26 mouse cellular contexts compared by ENCODE assay signal in genomic region chr2:119988952-119989351, GRCm38 (mm10). TPM values are rescaled to one million over a fixed set of nuclear protein-coding genes. Genes with fewer than 3 reads are reported as not detected.
A peak's percentile ranks its signal among the peaks of the same experiment; 100 is the strongest.
DNase-seq lines count a peak whose midpoint lies in the region; ATAC-seq lines count a peak whose summit lies in the region.
"Had no signal": no experiment of that assay in that cellular context is flagged by ENCODE, and none has a peak within 500 bp of the region (broad histone marks: within the 10 kb centered on the region; RNA-seq: fewer than 3 reads in every experiment).

No protein-coding gene starts in this region.

- DNase-seq in kidney, adult 11 months, result peak; percentile 49
- DNase-seq in kidney, postnatal 10 days, result no peak
- DNase-seq in kidney, postnatal 25 days, result peak; percentile 51 to 71
- no peak for DNase-seq in kidney, postnatal 4 days
- DNase-seq: adrenal gland, adult 2 months; cerebellum, adult 8-10 months; cerebellum, postnatal 25 days; gastrocnemius, postnatal 36 days; heart, adult 2 months; heart, postnatal 10 days; liver, embryonic 13.5 days; lung, adult 18-20 months; lung, postnatal 10 days; thymus, adult 2 months; thymus, postnatal 36 days had no signal

- H3K4me1 ChIP-seq in brown adipose tissue, adult 24 weeks (ENCODE audit: control insufficient read depth, insufficient read depth, insufficient read length, low read length), result 0 out of 2 replicates have a peak, but pooled peaks cover 2% of the 10 kb centered on the region
- H3K4me1 ChIP-seq: forebrain, embryonic 13.5 days; liver, embryonic 13.5 days; midbrain, embryonic 13.5 days had no signal

- H3K27ac ChIP-seq in brown adipose tissue, adult 24 weeks (replicated peaks; ENCODE audit: low read depth, low read length), result peak overlapping the region; percentile 70
- H3K27ac ChIP-seq: forebrain, embryonic 13.5 days; heart, adult 2 months; heart, embryonic 13.5 days; hindbrain, postnatal 0 days; kidney, postnatal 0 days; limb, embryonic 13.5 days; liver, embryonic 13.5 days; midbrain, embryonic 13.5 days; neural tube, embryonic 13.5 days had no signal

- peak; percentile 37 for ATAC-seq in megakaryocyte progenitor cell, adult 5-6 weeks (replicated peaks; ENCODE audit: poor library complexity)
- ATAC-seq in inflammation-experienced regulatory T-cells, adult 6 months, result no peak
- ATAC-seq: activated CD4-positive, CD25-positive, alpha-beta regulatory T cell, adult 4 months; forebrain, embryonic 13.5 days; hindbrain, postnatal 0 days; midbrain, embryonic 13.5 days had no signal

- H3K4me3 ChIP-seq in brown adipose tissue, adult 24 weeks (ENCODE audit: insufficient read depth, low read depth, low read length), result no peak overlapping the region
- H3K4me3 ChIP-seq: forebrain, embryonic 13.5 days; heart, adult 2 months; heart, embryonic 13.5 days; limb, embryonic 13.5 days; liver, embryonic 13.5 days; midbrain, embryonic 13.5 days; neural tube, embryonic 13.5 days had no signal

RNA-seq across cellular contexts. Expression of gene Mapkbp1, which starts 16.5 kb away (rescaled TPM):
- 2.2 and 3.0 TPM in 2 replicates for polyA plus RNA-seq in brown adipose tissue, adult 24 weeks (2012; ENCODE audit: insufficient read depth, insufficient read length, missing spikeins)
- 3.2 and 4.0 TPM in 2 replicates for total RNA-seq in megakaryocyte progenitor cell, adult 5-6 weeks (2015)
- total RNA-seq in megakaryocyte progenitor cell, adult 5-6 weeks (2017), result 2.3 and 5.7 TPM in 2 replicates
- 1 to 10 TPM; 1.2 to 3.1 (median 1.6) TPM for polyA plus RNA-seq in inflammation-experienced regulatory T-cells, adult 6 months (2017; shearing (Covaris generic))

RNA-seq across cellular contexts. Expression of gene Jmjd7, which starts 38.3 kb away (rescaled TPM):
- polyA plus RNA-seq in brown adipose tissue, adult 24 weeks (2012; ENCODE audit: insufficient read depth, insufficient read length, missing spikeins), result 4.8 and 9.3 TPM in 2 replicates
- 2.6 and 5.0 TPM in 2 replicates for total RNA-seq in megakaryocyte progenitor cell, adult 5-6 weeks (2015)
- 1.7 and 5.4 TPM in 2 replicates for total RNA-seq in megakaryocyte progenitor cell, adult 5-6 weeks (2017)
- polyA plus RNA-seq in inflammation-experienced regulatory T-cells, adult 6 months (2017; shearing (Covaris generic)), result 10 to 100 TPM; 17.0 to 24.3 (median 22.5) TPM

RNA-seq across cellular contexts. Expression of gene Gm28042, which starts 38.3 kb away (rescaled TPM):
- polyA plus RNA-seq in brown adipose tissue, adult 24 weeks (2012; ENCODE audit: insufficient read depth, insufficient read length, missing spikeins), result 0.54 TPM in 1 of 2 replicates, not detected in the other
- 2.2 and 4.1 TPM in 2 replicates for total RNA-seq in megakaryocyte progenitor cell, adult 5-6 weeks (2015)
- 0.50 and 0.51 TPM in 2 replicates for total RNA-seq in megakaryocyte progenitor cell, adult 5-6 weeks (2017)
- polyA plus RNA-seq in inflammation-experienced regulatory T-cells, adult 6 months (2017; shearing (Covaris generic)), result 1 to 10 TPM in 2 of 3 experiments, under 1 TPM in 1; 0.95 to 2.8 (median 1.4) TPM

RNA-seq across cellular contexts. Expression of gene Pla2g4b, which starts 44.3 kb away (rescaled TPM):
- 0.88 TPM in 1 of 2 replicates, not detected in the other for polyA plus RNA-seq in brown adipose tissue, adult 24 weeks (2012; ENCODE audit: insufficient read depth, insufficient read length, missing spikeins)
- 1.2 and 1.4 TPM in 2 replicates for total RNA-seq in megakaryocyte progenitor cell, adult 5-6 weeks (2015)
- 0.51 and 3.7 TPM in 2 replicates for total RNA-seq in megakaryocyte progenitor cell, adult 5-6 weeks (2017)
- 1 to 10 TPM in 2 of 3 experiments, under 1 TPM in 1; 0.60 to 3.4 (median 2.5) TPM for polyA plus RNA-seq in inflammation-experienced regulatory T-cells, adult 6 months (2017; shearing (Covaris generic))

Comparison
In these comparisons a context has a peak if more than half of its experiments do, and no peak if none do; other contexts are left out.
1. DNase-seq: peak in kidney, adult 11 months (single experiment) and kidney, postnatal 25 days (2 of 2); none in kidney, postnatal 10 days (single experiment) and kidney, postnatal 4 days (0 of 2).